Mouse (Mus musculus) telencephalon, adult 2 months (tissue): ENCODE results near the gene Otud4.
"Not testable (repeated sequence)": the region's sequence is repeated elsewhere in the genome, so short reads cannot be mapped to it uniquely, and the experiment has no call there.

Source experiments
- DNase-seq: peaks from one replicate; pipeline ENCODE4 v3.0.0-alpha.2; 2011; ENCODE audit warnings: low read depth, low spot score

Gene Otud4

DNA sequence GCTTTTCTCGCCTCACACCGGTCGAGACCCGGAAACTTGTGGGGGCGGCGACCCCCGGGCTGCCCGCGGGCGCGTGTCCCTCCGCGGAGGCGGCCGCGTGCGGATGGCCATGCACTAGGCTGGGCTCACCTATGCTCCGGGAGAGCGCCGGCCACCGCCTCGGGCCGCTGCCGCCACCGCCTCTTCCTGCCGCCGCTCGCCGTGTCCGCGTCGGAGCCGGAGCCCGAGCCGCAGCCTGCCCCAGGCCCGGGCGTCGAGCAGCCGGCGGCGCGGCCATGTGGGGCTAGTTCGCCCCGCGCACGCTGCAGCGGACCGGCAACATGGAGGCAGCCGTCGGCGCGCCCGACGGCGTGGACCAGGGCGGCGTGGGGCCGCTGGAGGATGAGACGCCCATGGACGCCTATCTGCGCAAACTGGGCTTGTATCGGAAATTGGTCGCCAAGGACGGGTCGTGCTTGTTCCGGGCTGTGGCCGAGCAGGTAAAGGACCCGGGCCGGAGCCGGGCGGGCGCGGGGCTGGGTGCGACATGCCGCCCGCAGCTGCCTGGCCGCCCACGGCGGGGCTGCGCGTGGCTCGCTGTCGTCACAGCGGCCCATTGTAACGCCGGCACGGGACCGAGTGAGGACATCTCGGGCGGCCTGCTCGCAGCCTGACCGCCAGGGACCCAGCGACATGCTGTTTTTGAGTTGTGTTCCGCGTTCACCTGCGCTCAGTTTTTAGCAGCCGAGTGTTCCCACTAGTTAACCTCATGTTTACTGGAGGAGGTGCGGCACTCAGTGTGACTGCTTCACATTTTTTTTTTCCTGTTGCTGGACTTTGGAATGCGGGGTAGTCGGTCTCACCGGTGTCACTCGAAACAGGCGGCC lies at the start of gene Otud4:
TSS of gene Otud4 (plus strand) at position 33 of the 866 bp plus-strand sequence.
- no peak for DNase-seq

- no peak for DNase-seq
Observed at GRCm38 (mm10) chr8:79600962-79601361, 38.5 kb upstream of the Otud4 start.

DNA sequence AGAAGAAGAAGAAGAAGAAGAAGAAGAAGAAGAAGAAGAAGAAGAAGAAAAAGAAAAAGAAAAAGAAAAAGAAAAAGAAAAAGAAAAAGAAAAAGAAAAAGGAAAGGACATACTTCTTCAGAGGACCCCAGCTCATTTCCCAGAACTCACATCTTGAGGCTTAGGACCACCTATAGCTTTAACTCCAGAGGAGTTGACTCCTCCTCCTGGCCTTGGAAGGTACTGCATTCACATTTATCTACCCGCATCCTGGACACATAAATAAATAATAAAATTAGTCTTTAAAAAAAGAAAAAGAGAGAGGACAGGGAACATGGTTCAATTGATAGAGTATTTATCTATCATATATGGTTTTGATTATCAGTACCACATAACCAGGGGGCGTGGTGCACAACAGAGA lies 36.2 kb upstream of the Otud4 start:
- DNase-seq, result not testable (repeated sequence)

- DNase-seq, result no peak
Observed at GRCm38 (mm10) chr8:79606225-79606624, 33.2 kb upstream of the Otud4 start.

DNA sequence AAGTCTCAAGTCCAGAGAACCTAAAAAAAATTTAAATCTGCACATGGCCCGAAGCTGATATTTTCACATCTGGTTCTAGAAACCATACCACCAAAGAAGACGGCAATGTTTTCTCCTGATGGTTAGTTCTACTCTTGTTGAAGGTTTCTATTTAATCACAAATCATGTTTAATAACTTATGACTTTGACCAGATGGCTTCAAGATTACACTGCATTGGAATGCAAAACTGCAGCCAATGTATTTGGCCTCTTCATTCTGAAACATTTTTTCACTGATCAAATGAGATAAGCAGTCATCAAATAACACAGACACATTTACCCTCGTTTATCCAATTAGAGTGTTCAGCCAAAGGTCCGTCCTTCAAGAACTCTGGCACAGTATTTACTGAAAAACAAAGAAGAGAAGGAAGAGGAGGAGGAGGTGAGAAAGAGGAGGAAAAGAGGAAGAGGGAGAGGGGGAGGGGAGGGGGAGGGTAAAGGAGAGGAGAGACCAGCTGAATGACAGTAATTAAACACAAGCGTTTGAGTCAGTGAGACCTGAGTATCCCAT lies 32.6 kb upstream of the Otud4 start:
- no peak for DNase-seq

GRCm38 (mm10) chr8:79608701-79609100 lies 30.7 kb upstream of the Otud4 start:
- no peak for DNase-seq

DNA sequence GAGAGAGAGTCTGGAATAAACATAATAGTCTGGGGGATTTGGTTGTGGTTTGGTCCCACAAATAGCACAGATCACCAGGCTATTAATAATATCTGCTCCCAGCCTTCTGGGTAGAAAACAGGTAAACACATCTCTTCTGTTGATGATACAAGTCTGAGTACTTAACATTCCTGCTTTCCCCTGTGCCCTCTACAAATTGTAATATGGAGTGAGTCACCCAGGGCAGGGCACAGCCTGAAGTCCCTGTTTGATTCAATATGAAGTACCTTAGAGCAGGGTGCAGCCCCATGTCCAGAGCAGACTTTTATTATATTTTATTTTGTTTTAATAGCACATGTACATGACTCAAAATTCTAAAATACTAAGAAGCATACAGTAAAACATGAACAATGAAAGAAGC lies 29.1 kb upstream of the Otud4 start:
- no peak for DNase-seq

GRCm38 (mm10) chr8:79612298-79612697 lies 27.1 kb upstream of the Otud4 start:
- DNase-seq, result peak; percentile 55

- DNase-seq, result no peak
Observed at GRCm38 (mm10) chr8:79612965-79613364, 26.5 kb upstream of the Otud4 start.

- no peak for DNase-seq
Observed at GRCm38 (mm10) chr8:79615741-79616350, 23.6 kb upstream of the Otud4 start.

DNA sequence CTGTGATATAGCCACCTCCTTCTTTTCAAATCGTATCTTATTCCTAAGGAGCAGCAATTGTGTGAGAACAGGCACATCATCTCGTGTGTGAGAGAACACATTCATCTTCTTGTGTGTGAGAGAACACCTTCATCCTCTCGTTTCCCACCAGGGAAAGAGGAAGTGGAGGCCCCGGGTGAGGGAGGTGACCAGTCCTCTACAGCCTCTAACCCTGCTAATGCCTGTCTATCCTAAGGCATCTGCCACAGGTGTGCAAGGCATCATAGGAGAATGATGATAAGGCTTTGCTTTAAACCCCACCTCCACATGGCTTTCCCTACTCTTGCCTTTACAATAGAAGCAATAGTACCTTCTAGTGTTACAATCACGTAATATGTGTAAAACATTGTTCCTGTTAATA lies 20.5 kb upstream of the Otud4 start:
- no peak for DNase-seq

DNA sequence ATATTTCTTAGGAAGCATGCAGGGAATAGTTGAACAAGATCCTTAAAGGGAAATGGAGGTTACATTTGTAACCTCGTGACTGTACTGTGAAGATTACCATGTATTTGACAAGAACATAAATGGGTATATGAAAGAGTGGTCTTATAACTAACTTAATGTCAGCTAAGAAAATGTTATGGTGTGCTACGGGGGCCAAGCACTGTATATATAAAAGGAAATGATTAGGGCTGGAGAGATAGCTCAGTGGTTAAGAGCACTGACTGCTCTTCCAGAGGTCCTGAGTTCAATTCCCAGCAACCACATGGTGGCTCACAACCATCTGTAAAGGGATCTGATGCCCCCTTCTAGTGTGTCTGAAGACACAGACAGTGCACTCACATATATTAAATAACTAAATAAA lies 20.1 kb upstream of the Otud4 start:
- DNase-seq, result no peak

DNA sequence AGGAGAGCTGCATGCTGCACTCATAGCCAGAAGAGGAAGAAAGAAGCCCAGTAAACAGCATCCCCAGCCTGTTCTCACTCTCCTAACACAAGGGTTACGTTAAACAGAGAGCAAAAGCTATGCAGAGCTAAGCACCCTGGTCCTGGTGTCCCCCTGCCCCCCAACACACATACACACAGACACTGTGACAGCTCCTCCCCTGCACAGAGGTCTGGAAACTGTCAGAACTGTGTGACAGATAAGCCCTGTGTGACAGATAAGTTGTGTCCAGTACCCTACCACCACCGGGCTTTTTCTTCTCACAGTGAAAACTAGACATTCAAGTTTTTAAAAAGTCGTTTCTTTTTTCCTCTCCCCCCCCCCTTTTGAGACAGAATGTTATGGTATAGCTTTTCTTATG lies 19.4 kb upstream of the Otud4 start:
- DNase-seq, result no peak

DNA sequence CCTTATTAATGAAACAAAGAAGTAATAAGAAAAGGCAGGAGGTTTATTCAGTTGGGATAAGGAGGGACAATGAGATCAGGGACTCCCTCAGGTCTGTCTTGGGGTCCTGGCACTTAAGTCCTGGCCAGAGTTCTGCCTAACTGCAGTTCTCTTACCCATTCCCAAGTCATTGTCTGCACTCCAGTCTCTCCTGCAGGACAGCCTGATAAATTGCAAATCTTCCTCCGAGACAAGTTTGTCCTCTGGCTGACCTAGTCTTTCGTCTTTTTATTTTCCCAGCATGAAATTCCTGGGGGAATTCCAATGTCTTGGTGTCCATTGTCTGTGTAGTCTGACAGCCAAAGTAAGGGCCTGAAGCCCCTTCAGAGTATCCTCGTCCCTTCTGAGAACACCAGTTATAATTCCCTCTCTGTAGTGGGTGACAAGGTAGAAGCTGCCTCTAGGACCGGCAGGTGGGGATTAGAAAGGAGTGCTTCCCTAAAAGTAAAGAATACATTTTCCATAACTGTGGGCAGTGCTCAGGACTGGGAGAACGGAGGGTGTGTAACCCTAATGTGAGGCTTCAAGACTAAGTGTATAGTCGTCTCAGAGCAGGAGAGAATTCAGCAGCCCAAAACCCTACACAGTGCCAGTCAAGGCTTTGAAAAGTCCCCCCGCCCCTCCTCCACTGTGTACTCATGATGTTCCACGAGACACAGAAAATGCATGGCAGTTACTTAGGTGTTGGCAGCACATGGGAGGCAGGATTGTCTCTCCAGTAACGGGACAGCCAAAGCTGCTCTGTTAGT lies 18.7 kb upstream of the Otud4 start:
- no peak for DNase-seq

DNA sequence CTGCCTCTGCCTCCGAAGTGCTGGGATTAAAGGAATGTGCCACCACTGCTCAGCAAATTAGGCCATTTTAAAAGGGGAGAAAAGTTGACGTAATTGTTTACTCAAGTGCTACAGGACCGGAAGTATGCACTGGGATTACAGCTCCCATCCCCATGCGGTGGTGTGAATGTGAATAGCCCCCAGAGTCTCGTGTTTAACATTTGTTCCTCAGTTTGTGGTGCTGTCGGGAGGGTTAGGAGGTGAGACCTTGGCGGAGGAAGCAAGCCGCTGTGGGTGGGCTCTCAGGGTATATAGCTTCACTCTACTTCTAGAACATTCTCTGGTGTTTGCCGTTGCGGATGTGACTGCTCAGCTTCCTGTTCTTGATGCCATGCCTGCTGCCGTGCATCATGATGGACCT lies 17.1 kb upstream of the Otud4 start:
- DNase-seq, result no peak

GRCm38 (mm10) chr8:79623351-79623750 lies 16.1 kb upstream of the Otud4 start:
- no peak for DNase-seq

- no peak for DNase-seq
Observed at GRCm38 (mm10) chr8:79624416-79624815, 15.0 kb upstream of the Otud4 start.

- no peak for DNase-seq
Observed at GRCm38 (mm10) chr8:79626213-79626612, 13.2 kb upstream of the Otud4 start.

DNA sequence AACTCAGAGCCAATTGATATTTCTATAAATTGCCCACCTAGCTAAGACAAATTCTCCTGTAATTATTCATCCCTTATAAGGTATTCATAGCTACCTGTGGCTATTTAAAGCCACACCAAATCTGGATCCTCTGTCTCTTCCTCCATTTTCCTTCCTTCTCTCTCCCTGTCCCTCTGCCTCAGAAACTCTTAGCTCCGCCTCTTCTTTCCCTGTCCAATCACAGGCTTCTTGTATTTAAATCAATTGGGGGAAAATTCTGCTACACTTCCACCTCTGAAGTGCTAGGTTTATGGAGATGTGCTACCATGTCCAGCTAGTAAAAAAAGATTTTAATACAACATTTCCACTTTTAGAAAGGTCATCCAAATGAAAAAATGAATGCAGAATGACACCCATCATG lies 3.9 kb upstream of the Otud4 start:
- DNase-seq, result no peak

DNA sequence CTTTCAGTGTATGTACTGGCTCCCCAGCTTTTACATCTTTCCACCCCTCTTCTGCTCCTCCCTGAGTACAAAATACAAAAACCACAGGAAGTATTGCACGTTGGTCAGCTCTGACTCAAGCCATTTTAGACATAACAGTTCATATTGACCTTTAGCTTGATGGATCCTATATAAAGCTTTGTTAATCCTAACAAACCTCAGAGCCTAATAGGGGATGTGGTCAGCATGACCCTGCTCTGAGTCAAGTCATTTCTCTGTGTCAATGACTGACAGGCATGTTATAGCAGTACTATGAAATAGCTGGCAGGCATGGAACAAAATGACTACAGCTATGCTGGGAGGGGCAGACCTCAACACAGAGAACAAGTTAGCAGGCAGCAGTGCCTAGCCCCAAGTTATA lies 3.3 kb upstream of the Otud4 start:
- DNase-seq, result no peak

DNA sequence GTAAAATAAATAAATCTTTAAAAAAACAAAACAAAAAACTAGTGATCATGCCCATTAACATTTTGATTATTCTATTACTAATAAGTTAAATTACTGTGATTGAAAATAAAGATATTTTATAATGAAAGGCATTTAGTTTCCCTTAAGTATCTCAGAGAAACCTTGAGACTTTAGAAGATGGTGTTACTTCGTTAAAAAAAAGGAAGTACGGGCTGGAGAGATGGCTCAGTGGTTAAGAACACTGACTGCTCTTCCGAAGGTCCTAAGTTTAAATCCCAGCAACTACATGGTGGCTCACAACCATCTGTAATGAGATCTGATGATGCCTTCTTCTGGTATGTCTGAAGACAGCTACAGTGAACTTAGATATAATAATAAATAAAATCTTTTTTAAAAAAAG lies 2.2 kb upstream of the Otud4 start:
- DNase-seq, result no peak
